Mouse (Mus musculus) heart, postnatal 0 days (tissue): Measurements from ENCODE around the gene Prdx1.

Source experiments
- CTCF ChIP-seq: IDR thresholded peaks from 2 replicates; pipeline ENCODE4 v1.5.1; 2016; ENCODE audit warnings: antibody characterized with exemption, control low read depth, low read depth
- EP300 ChIP-seq: IDR thresholded peaks from 2 replicates; pipeline ENCODE4 v1.6.1; 2016; ENCODE audit warnings: antibody characterized with exemption, low read depth

GRCm38 (mm10) chr4:116692146-116692545 is 6.8 kb downstream of the Prdx1 start:
- TF ChIP-seq CTCF (no peak), EP300 (no peak)
